Mouse (Mus musculus) stomach, embryonic 14.5 days (tissue): Measurements from ENCODE around the gene Dnttip1. TPM values are rescaled to one million over a fixed set of nuclear protein-coding genes. Genes with fewer than 3 reads are reported as not detected.
A peak's percentile ranks its signal among the peaks of the same experiment; 100 is the strongest.

Source experiments
- ATAC-seq: fragments of 200-750 bp; cut with Nextera tagmentation; 2 replicates; pipeline ENCODE4 v1.8.0; 2017; ENCODE audit warnings: low read depth, moderate TSS enrichment; ENCODE audit not compliant: insufficient number of reproducible peaks, insufficient read depth, low FRiP score
- H3K27ac ChIP-seq: fragments of 300-500 bp; sonication (generic); 2 replicates; pipeline ENCODE4 v1.5.1; 2014; ENCODE audit warnings: mild to moderate bottlenecking, low read length, moderate library complexity, mixed read lengths
- H3K27me3 ChIP-seq: fragments of 300-500 bp; sonication (generic); 2 replicates; pipeline ENCODE4 v1.6.1; 2014; ENCODE audit warnings: low read length, control low read depth, mixed read lengths; ENCODE audit not compliant: control insufficient read depth, insufficient read depth
- H3K36me3 ChIP-seq: fragments of 300-500 bp; sonication (generic); 2 replicates; pipeline ENCODE4 v1.6.1; 2014; ENCODE audit warnings: mild to moderate bottlenecking, control low read depth, low read length, moderate library complexity, mixed read lengths; ENCODE audit not compliant: control insufficient read depth, insufficient read depth
- H3K4me1 ChIP-seq: fragments of 300-500 bp; sonication (generic); 2 replicates; pipeline ENCODE4 v1.6.1; 2014; ENCODE audit warnings: low read length, control low read depth, mixed read lengths; ENCODE audit not compliant: control insufficient read depth, insufficient read depth
- H3K4me2 ChIP-seq: fragments of 300-500 bp; sonication (generic); replicated peaks from 2 replicates; pipeline ENCODE4 v1.6.1; 2014; ENCODE audit warnings: low read depth, low read length, control low read depth
- H3K4me3 ChIP-seq: fragments of 300-500 bp; sonication (generic); 2 replicates; pipeline ENCODE4 v1.5.1; 2014; ENCODE audit warnings: low read depth, low read length, control low read depth
- H3K9ac ChIP-seq: fragments of 300-500 bp; sonication (generic); replicated peaks from 2 replicates; pipeline ENCODE4 v1.6.1; 2014; ENCODE audit warnings: low read depth, mild to moderate bottlenecking, control low read depth, low read length, moderate library complexity, mixed read lengths
- H3K9me3 ChIP-seq: fragments of 300-500 bp; sonication (generic); 2 replicates; pipeline ENCODE4 v1.6.1; 2016; ENCODE audit warnings: low read depth, low read length, control low read depth; ENCODE audit not compliant: control insufficient read depth
- WGBS: fragments of 180-500 bp; shearing (Covaris S2); extraction: QIAGEN DNeasy Blood & Tissue Kit; methylation state at CpG from one replicate; pipeline ENCODE4 v1.1.7; 2014; 5-methylcytosine and 5-hydroxymethylcytosine counted together
- polyA plus RNA-seq: library from polyadenylated mRNA; unstranded; fragments of >200 nt; fragmentation: Nextera tagmentation; extraction: Ambion mirVana; gene quantifications from 2 replicates; pipeline ENCODE4 v1.2.1, GENCODE M21; 2014

Gene Dnttip1
- polyA plus RNA-seq, 1 experiment from 2014 or later, result 69.8 TPM

DNA sequence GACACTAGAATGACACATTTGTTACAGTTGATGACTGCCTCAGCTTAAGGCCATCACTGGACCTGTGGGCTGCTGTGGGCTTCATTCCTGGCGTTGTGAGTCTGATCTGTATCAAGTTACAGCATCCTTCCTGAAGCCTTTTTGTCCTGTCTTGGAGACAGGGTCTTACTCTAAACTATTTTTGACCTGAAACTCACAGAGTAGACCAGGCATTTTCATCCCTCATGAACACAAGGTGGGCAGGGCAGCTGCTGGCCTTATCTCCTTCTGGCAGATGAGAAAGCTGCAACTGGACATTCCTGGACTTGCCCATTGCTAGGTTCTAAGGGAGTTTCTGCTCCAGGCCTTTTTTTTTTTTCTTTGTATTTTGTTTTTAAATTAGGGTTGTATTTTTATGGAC lies 12.9 kb downstream of the Dnttip1 start:
- no peak for ATAC-seq
- H3K4me2 ChIP-seq, result no peak overlapping the region
- no peak overlapping the region for H3K4me3 ChIP-seq
- no peaks in the 10 kb centered on the region for H3K9me3 ChIP-seq
- H3K36me3 ChIP-seq, result peaks cover 92% of the 10 kb centered on the region
- H3K27me3 ChIP-seq, result no peaks in the 10 kb centered on the region
- no peaks in the 10 kb centered on the region for H3K4me1 ChIP-seq
- WGBS, result 66% methylated on average over 1 of the region's 1 CpGs
- no peak overlapping the region for H3K9ac ChIP-seq
- no peak overlapping the region for H3K27ac ChIP-seq

GRCm38 (mm10) chr2:164760059-164760833 lies 14.5 kb downstream of the Dnttip1 start:
- H3K27me3 ChIP-seq, result no peaks in the 10 kb centered on the region
- no peaks in the 10 kb centered on the region for H3K4me1 ChIP-seq
- no peak overlapping the region for H3K4me2 ChIP-seq
- no peaks in the 10 kb centered on the region for H3K9me3 ChIP-seq
- ATAC-seq, result no peak
- WGBS, result 84% methylated on average over 4 of the region's 4 CpGs
- H3K9ac ChIP-seq, result no peak overlapping the region
- no peak overlapping the region for H3K4me3 ChIP-seq
- no peak overlapping the region for H3K27ac ChIP-seq
- peaks cover 86% of the 10 kb centered on the region for H3K36me3 ChIP-seq

DNA sequence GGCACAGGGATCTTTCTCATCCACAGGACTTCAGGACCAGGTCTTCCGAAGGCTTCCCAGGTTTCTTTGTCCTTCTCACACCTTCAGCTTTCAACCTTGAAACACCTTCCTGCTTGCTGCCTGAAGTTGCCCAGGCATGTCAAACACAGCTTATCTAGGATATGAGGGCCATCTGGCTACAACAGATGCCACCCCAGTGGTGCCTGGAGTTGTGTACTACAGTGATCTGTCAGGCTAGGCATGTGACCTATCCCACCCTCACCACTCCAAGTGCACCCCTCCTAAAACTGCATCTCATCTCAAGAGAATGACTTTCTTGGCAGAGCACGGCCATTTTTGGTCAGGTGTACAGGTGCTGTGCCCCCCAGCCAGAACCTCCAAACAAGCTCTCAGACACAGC lies 15.7 kb downstream of the Dnttip1 start:
- Histone ChIP-seq H3K4me2 (no peak overlapping the region), H3K27me3 (no peaks in the 10 kb centered on the region), H3K4me1 (no peaks in the 10 kb centered on the region), H3K36me3 (peaks cover 87% of the 10 kb centered on the region), H3K9me3 (no peaks in the 10 kb centered on the region), H3K27ac (no peak overlapping the region), H3K4me3 (no peak overlapping the region), H3K9ac (no peak overlapping the region)
- ATAC-seq, result peak; percentile 75; the same call in 1 of the 2 replicates
- WGBS, result 84% methylated on average over 2 of the region's 2 CpGs

DNA sequence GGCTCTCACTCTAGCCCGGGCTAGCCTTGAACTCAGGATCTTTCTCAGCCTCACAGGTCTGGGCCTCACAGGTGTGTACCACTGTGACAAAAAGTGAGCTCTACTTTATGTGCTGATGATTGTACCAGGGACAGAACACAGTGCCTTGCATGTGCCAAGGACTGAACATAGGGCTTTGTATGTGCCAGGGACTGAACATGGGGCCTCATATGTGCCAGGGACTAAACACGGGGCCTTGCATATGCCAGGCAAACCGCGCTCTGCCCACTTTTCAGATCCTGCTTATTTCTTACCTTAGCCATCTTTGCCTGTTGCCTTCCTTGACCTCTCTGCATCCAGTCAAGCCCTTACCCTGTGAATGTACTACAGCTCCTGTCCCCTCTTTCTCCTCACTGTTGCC lies 16.2 kb downstream of the Dnttip1 start:
- 94% methylated on average over 4 of the region's 4 CpGs for WGBS
- no peak for ATAC-seq
- no peaks in the 10 kb centered on the region for H3K9me3 ChIP-seq
- H3K4me1 ChIP-seq, result no peaks in the 10 kb centered on the region
- H3K27ac ChIP-seq, result no peak overlapping the region
- H3K4me3 ChIP-seq, result no peak overlapping the region
- no peak overlapping the region for H3K9ac ChIP-seq
- peaks cover 83% of the 10 kb centered on the region for H3K36me3 ChIP-seq
- no peaks in the 10 kb centered on the region for H3K27me3 ChIP-seq
- H3K4me2 ChIP-seq, result no peak overlapping the region

GRCm38 (mm10) chr2:164762593-164762992 lies 16.8 kb downstream of the Dnttip1 start:
- H3K27me3 ChIP-seq, result no peaks in the 10 kb centered on the region
- no peak overlapping the region for H3K9ac ChIP-seq
- H3K36me3 ChIP-seq, result peaks cover 83% of the 10 kb centered on the region
- H3K27ac ChIP-seq, result no peak overlapping the region
- ATAC-seq, result no peak
- no peaks in the 10 kb centered on the region for H3K9me3 ChIP-seq
- WGBS, result 87% methylated on average over 7 of the region's 7 CpGs
- H3K4me3 ChIP-seq, result no peak overlapping the region
- H3K4me1 ChIP-seq, result no peaks in the 10 kb centered on the region
- H3K4me2 ChIP-seq, result no peak overlapping the region

DNA sequence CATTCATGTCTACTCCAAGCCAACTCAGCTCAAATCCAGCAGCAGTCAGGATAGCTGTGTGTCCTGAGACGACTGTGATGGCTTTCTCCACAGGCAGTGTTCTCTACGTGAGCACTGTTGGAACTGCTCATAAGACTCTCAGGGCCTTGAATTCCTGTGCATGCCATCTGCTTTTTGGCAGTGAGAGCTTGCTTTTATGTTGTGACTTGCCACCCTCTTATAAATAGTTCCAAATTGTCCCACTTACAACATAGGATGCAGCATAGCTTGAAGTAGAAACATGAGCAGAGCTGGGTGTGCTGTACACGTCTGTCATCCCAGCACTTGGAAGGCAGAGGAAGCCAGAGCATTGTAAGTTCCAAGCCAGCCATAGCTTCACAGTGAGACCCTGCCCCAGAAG lies 20.1 kb downstream of the Dnttip1 start:
- H3K4me2 ChIP-seq, result no peak overlapping the region
- H3K4me1 ChIP-seq, result peaks cover 4% of the 10 kb centered on the region; the same call in 1 of the 2 replicates
- H3K27me3 ChIP-seq, result no peaks in the 10 kb centered on the region
- no peaks in the 10 kb centered on the region for H3K9me3 ChIP-seq
- 85% methylated on average over 3 of the region's 3 CpGs for WGBS
- H3K4me3 ChIP-seq, result no peak overlapping the region
- no peak overlapping the region for H3K9ac ChIP-seq
- ATAC-seq, result no peak
- peaks cover 61% of the 10 kb centered on the region for H3K36me3 ChIP-seq
- H3K27ac ChIP-seq, result no peak overlapping the region

GRCm38 (mm10) chr2:164767812-164768540 lies 22.2 kb downstream of the Dnttip1 start:
- H3K27ac ChIP-seq, result no peak overlapping the region

DNA sequence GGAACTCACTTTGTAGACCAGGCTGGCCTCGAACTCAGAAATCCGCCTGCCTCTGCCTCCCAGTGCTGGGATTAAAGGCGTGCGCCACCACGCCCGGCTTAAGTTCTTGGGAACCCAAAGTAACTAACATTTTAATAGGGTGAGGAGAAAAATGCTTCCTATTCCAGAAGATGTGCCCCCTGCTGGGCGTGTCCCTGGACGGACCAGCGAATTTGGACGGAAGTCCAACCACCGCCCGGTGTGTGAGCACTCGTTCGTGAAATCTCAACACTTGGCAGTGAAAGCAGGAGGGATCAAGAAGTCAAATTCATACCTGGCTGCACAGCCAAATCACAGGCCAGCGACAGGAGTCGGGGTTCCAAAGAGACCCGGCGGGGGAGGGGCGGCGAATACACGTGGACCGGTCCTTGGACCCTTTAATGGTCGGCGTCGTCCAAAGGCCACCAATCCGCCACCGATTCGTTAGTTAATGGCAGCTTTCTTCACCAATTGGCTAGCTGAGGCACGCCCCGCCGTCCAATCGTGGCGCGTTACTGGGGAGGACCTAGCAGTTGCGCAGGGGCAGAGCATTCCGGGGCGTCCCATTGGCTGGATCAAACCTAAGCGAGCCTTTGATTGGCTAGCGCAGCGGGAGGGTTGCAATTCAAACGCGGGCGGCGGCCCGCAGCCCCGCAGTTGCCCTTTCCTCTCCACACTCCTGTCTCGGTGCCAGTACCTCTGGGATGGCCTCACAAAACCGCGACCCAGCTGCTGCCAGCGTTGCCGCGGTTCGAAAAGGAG lies 23.7 kb downstream of the Dnttip1 start, which contains the start of gene Ube2c:
Ube2c (plus strand) TSS at position 641 of the 780 bp plus-strand sequence.
- peak within 1 kb of the TSS; percentile 87 for H3K4me3 ChIP-seq
- no peak within 1 kb of the TSS; the same call in 1 of the 2 replicates for H3K27ac ChIP-seq
- peak within 1 kb of the TSS; percentile 80 for H3K9ac ChIP-seq
- no peaks in the 10 kb centered on the region for H3K9me3 ChIP-seq
- H3K4me1 ChIP-seq, result peaks cover 17% of the 10 kb centered on the region
- peak; percentile 99 for ATAC-seq
- peak within 1 kb of the TSS; percentile 84 for H3K4me2 ChIP-seq
- peaks cover 52% of the 10 kb centered on the region for H3K36me3 ChIP-seq
- no peaks in the 10 kb centered on the region for H3K27me3 ChIP-seq
- WGBS, result under 1% methylated on average over 52 of the region's 53 CpGs

More at GRCm38 (mm10) chr2:164767812-164768540, 22.2 kb downstream of the Dnttip1 start:
- Histone ChIP-seq H3K4me2 (no peak overlapping the region), H3K9me3 (no peaks in the 10 kb centered on the region), H3K36me3 (peaks cover 58% of the 10 kb centered on the region), H3K9ac (no peak overlapping the region), H3K4me1 (peaks cover 17% of the 10 kb centered on the region), H3K27me3 (no peaks in the 10 kb centered on the region), H3K4me3 (no peak overlapping the region)
- no peak for ATAC-seq
- WGBS, result 90% methylated on average over 15 of the region's 15 CpGs
